8 mouse cellular contexts compared by ENCODE assay signal in the genomic region with DNA sequence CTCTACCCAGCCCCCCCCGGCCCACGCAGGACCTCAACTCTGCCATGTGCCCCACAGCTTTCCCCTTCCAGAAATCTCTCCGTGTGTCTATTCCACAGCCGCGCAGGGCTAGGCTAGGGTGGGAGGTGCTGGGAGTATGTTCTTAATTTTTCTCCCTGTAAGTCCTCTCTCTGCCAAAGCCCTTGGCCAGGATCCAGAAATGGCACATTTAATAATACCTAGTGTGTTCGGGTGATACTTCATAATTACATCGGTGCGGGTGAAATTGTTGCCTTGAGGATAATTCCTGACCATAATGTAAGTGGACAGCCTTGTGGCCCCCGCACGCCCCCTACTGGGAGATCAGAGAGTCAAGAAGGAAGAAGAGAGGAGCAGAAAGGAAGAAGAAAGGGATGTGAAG.
DNase-seq lines count a peak whose midpoint lies in the region; ATAC-seq and TF ChIP-seq lines count a peak whose summit lies in the region.

No protein-coding gene starts in this region.

- H3K9ac ChIP-seq in forebrain, embryonic 14.5 days (ENCODE audit: low read length), result no peak overlapping the region
- no peak overlapping the region for H3K9ac ChIP-seq in lung, embryonic 15.5 days

- DNase-seq in ES-CJ7 (ENCODE audit: low read depth, low spot score), result peak; percentile 50
- peak; percentile 8 for DNase-seq in brain, embryonic 18.5 days (ENCODE audit: low read depth, low spot score)
- peak; percentile 71 for DNase-seq in forebrain, embryonic 14.5 days (ENCODE audit: low spot score)
- DNase-seq in heart, postnatal 10 days, result peak; percentile 69 to 77
- DNase-seq in layer of hippocampus, adult 2 months (ENCODE audit: low spot score in 2 of 2), result peak; percentile 38 to 70
- no peak for DNase-seq in thymus, adult 18-20 months

- H3K4me2 ChIP-seq in forebrain, embryonic 14.5 days (ENCODE audit: low read length), result 0 out of 2 replicates have a peak overlapping the region, but pooled peaks have one; percentile 3
- H3K4me2 ChIP-seq in lung, embryonic 15.5 days, result peak overlapping the region; percentile 53

- H3K36me3 ChIP-seq in forebrain, embryonic 14.5 days (ENCODE audit: control insufficient read depth, insufficient read depth, low read length), result no peaks in the 10 kb centered on the region
- H3K36me3 ChIP-seq in lung, embryonic 15.5 days, result no peaks in the 10 kb centered on the region
- H3K36me3 ChIP-seq in small intestine, adult 2 months (ENCODE audit: control insufficient read depth, insufficient read depth, low read length), result no peaks in the 10 kb centered on the region

- 47% methylated on average over 10 of the region's 10 CpGs for WGBS in forebrain, embryonic 14.5 days
- 29% methylated on average over 10 of the region's 10 CpGs for WGBS in lung, embryonic 15.5 days
- 51% methylated on average over 10 of the region's 10 CpGs for WGBS in small intestine, adult 2 months

- no peak overlapping the region for H3K27ac ChIP-seq in forebrain, embryonic 14.5 days (ENCODE audit: low read depth, low read length)
- no peak overlapping the region for H3K27ac ChIP-seq in layer of hippocampus, adult 2 months
- H3K27ac ChIP-seq in lung, embryonic 15.5 days, result no peak overlapping the region
- no peak overlapping the region for H3K27ac ChIP-seq in small intestine, adult 2 months (ENCODE audit: insufficient read depth, low read depth, low read length)

- H3K4me1 ChIP-seq in forebrain, embryonic 14.5 days (ENCODE audit: control insufficient read depth, insufficient read depth, low read length), result peaks cover 2% of the 10 kb centered on the region; the same call in 1 of the 2 replicates
- peaks cover 3% of the 10 kb centered on the region; the same call in 1 of the 2 replicates for H3K4me1 ChIP-seq in lung, embryonic 15.5 days
- H3K4me1 ChIP-seq in small intestine, adult 2 months (ENCODE audit: control insufficient read depth, insufficient read depth, insufficient read length, low read length), result no peaks in the 10 kb centered on the region

- intact Hi-C loops in heart, postnatal 10 days (cut with DNase I), result loop anchor here (5.0 kb wide), 1 partner anchor 162 kb away; no protein-coding TSS in a partner anchor

- peak; percentile 84 for TF ChIP-seq CTCF in layer of hippocampus, adult 2 months (conservative IDR thresholded peaks at IDR 0.05)
- peak; percentile 26; the same call in 1 of the 2 replicates for TF ChIP-seq CTCF in small intestine, adult 2 months (IDR thresholded peaks at IDR 0.05; ENCODE audit: extremely low read depth, insufficient read length, insufficient replicate concordance, low read depth, low read length)

- no peaks in the 10 kb centered on the region for H3K27me3 ChIP-seq in forebrain, embryonic 14.5 days (replicated peaks; ENCODE audit: control insufficient read depth, insufficient read depth, low read length)
- H3K27me3 ChIP-seq in lung, embryonic 15.5 days, result no peaks in the 10 kb centered on the region
- no peaks in the 10 kb centered on the region for H3K27me3 ChIP-seq in small intestine, adult 2 months (ENCODE audit: control insufficient read depth, insufficient read depth, low read length)

- H3K9me3 ChIP-seq in forebrain, embryonic 14.5 days (replicated peaks; ENCODE audit: control insufficient read depth, low read length), result no peaks in the 10 kb centered on the region
- H3K9me3 ChIP-seq in lung, embryonic 15.5 days, result no peaks in the 10 kb centered on the region

- no peak overlapping the region for H3K4me3 ChIP-seq in forebrain, embryonic 14.5 days (ENCODE audit: low read depth, low read length)
- H3K4me3 ChIP-seq in layer of hippocampus, adult 2 months, result peak overlapping the region; percentile 37; the same call in 1 of the 2 replicates
- H3K4me3 ChIP-seq in lung, embryonic 15.5 days, result peak overlapping the region; percentile 13; the same call in 1 of the 2 replicates
- no peak overlapping the region for H3K4me3 ChIP-seq in small intestine, adult 2 months (ENCODE audit: low read depth, low read length)

- peak; percentile 44; the same call in 1 of the 2 replicates for ATAC-seq in forebrain, embryonic 14.5 days
- ATAC-seq in lung, embryonic 15.5 days (ENCODE audit: borderline replicate concordance, extremely low read depth, low FRiP score, low TSS enrichment), result peak; percentile 42; the same call in 1 of the 2 replicates

- TF ChIP-seq POLR2A in small intestine, adult 2 months (IDR thresholded peaks at IDR 0.05; ENCODE audit: low read depth, low read length), result no peak

Comparison
In these comparisons a context has a peak if more than half of its experiments do, and no peak if none do; other contexts are left out.
1. DNase-seq: peak in ES-CJ7 (single experiment), brain, embryonic 18.5 days (single experiment), forebrain, embryonic 14.5 days (single experiment), heart, postnatal 10 days (2 of 2) and layer of hippocampus, adult 2 months (2 of 2); none in thymus, adult 18-20 months (0 of 2).
2. H3K4me3 ChIP-seq: peak in layer of hippocampus, adult 2 months (single experiment) and lung, embryonic 15.5 days (single experiment); none in forebrain, embryonic 14.5 days (single experiment) and small intestine, adult 2 months (single experiment).